In genomic region chr12:66556178-66556820, GRCm38 (mm10) we compare ENCODE assay signal across 19 mouse cellular contexts.
DNase-seq lines count a peak whose midpoint lies in the region; ATAC-seq and TF ChIP-seq lines count a peak whose summit lies in the region.
"Had no signal": no experiment of that assay in that cellular context is flagged by ENCODE, and none has a peak within 500 bp of the region (broad histone marks: within the 10 kb centered on the region; RNA-seq: fewer than 3 reads in every experiment).

No protein-coding gene starts in this region.

- 24% methylated on average over 2 of the region's 2 CpGs for WGBS in forebrain, embryonic 14.5 days
- 78% methylated on average over 2 of the region's 2 CpGs for WGBS in forebrain, embryonic 10.5 days
- WGBS in hindbrain, postnatal 0 days, result 36% methylated on average over 2 of the region's 2 CpGs
- WGBS in kidney, embryonic 15.5 days, result 79% methylated on average over 2 of the region's 2 CpGs

- H3K4me2 ChIP-seq in forebrain, embryonic 14.5 days (ENCODE audit: low read length), result no peak overlapping the region
- H3K4me2 ChIP-seq in hindbrain, postnatal 0 days (ENCODE audit: low read depth, low read length), result 0 out of 2 replicates have a peak overlapping the region, but pooled peaks have one; percentile 5
- H3K4me2 ChIP-seq in kidney, embryonic 15.5 days, result no peak overlapping the region
- H3K4me2 ChIP-seq: heart, embryonic 15.5 days; liver, embryonic 11.5 days had no signal

- H3K9me3 ChIP-seq in forebrain, embryonic 14.5 days (replicated peaks; ENCODE audit: control insufficient read depth, low read length), result no peaks in the 10 kb centered on the region
- H3K9me3 ChIP-seq in forebrain, embryonic 10.5 days, result no peaks in the 10 kb centered on the region
- H3K9me3 ChIP-seq in hindbrain, postnatal 0 days (ENCODE audit: low read length), result no peaks in the 10 kb centered on the region
- H3K9me3 ChIP-seq in kidney, embryonic 15.5 days (replicated peaks), result no peaks in the 10 kb centered on the region
- H3K9me3 ChIP-seq: heart, embryonic 15.5 days; limb, embryonic 10.5 days had no signal

- H3K4me3 ChIP-seq in forebrain, embryonic 14.5 days (ENCODE audit: low read depth, low read length), result no peak overlapping the region
- no peak overlapping the region for H3K4me3 ChIP-seq in forebrain, embryonic 10.5 days
- no peak overlapping the region for H3K4me3 ChIP-seq in left cerebral cortex, adult 2 months
- no peak overlapping the region for H3K4me3 ChIP-seq in hindbrain, postnatal 0 days (ENCODE audit: low read length)
- H3K4me3 ChIP-seq in kidney, embryonic 15.5 days (replicated peaks), result no peak overlapping the region
- H3K4me3 ChIP-seq: heart, embryonic 15.5 days; limb, embryonic 10.5 days had no signal

- no peaks in the 10 kb centered on the region for H3K27me3 ChIP-seq in forebrain, embryonic 14.5 days (replicated peaks; ENCODE audit: control insufficient read depth, insufficient read depth, low read length)
- no peaks in the 10 kb centered on the region for H3K27me3 ChIP-seq in forebrain, embryonic 10.5 days (ENCODE audit: poor library complexity, severe bottlenecking)
- no peaks in the 10 kb centered on the region for H3K27me3 ChIP-seq in hindbrain, postnatal 0 days (ENCODE audit: insufficient read depth, low read length)
- H3K27me3 ChIP-seq in kidney, embryonic 15.5 days, result no peaks in the 10 kb centered on the region
- H3K27me3 ChIP-seq: heart, embryonic 15.5 days had no signal

- H3K9ac ChIP-seq in forebrain, embryonic 14.5 days (ENCODE audit: low read length), result no peak overlapping the region
- no peak overlapping the region for H3K9ac ChIP-seq in hindbrain, postnatal 0 days (replicated peaks; ENCODE audit: low read length)
- no peak overlapping the region for H3K9ac ChIP-seq in kidney, embryonic 15.5 days
- H3K9ac ChIP-seq: heart, embryonic 15.5 days had no signal

- peak; percentile 21 for DNase-seq in forebrain, embryonic 14.5 days (ENCODE audit: low spot score)
- no peak for DNase-seq in forebrain, embryonic 10.5 days (ENCODE audit: extremely low spot score, low spot score)
- DNase-seq in left cerebral cortex, adult 2 months (ENCODE audit: extremely low spot score in 1 of 2, low spot score in 2 of 2), result no peak
- no peak for DNase-seq in left cerebral cortex, postnatal 4 days
- DNase-seq in brain, adult 2 months (ENCODE audit: low read depth, low spot score), result peak; percentile 69
- peak; percentile 20 for DNase-seq in hindbrain, postnatal 0 days (ENCODE audit: low spot score)
- DNase-seq: adrenal gland, adult 8-10 months; cerebellum, adult 11-12 months; heart, adult 11 months; kidney, adult 18-20 months; kidney, postnatal 25 days; lung, adult 2 months; lung, postnatal 36 days; thymus, postnatal 4 days had no signal

- H3K27ac ChIP-seq in forebrain, embryonic 14.5 days (ENCODE audit: low read depth, low read length), result no peak overlapping the region
- no peak overlapping the region for H3K27ac ChIP-seq in forebrain, embryonic 10.5 days
- H3K27ac ChIP-seq in left cerebral cortex, adult 2 months, result peak overlapping the region; percentile 30; the same call in 1 of the 2 replicates
- no peak overlapping the region for H3K27ac ChIP-seq in hindbrain, postnatal 0 days
- no peak overlapping the region for H3K27ac ChIP-seq in kidney, embryonic 15.5 days
- H3K27ac ChIP-seq: heart, embryonic 15.5 days; limb, embryonic 10.5 days had no signal

- no peaks in the 10 kb centered on the region for H3K4me1 ChIP-seq in forebrain, embryonic 14.5 days (ENCODE audit: control insufficient read depth, insufficient read depth, low read length)
- no peaks in the 10 kb centered on the region for H3K4me1 ChIP-seq in forebrain, embryonic 10.5 days
- H3K4me1 ChIP-seq in hindbrain, postnatal 0 days (ENCODE audit: insufficient read depth, low read length), result no peaks in the 10 kb centered on the region
- no peaks in the 10 kb centered on the region for H3K4me1 ChIP-seq in kidney, embryonic 15.5 days
- H3K4me1 ChIP-seq: heart, embryonic 15.5 days; limb, embryonic 10.5 days had no signal

- H3K36me3 ChIP-seq in forebrain, embryonic 14.5 days (ENCODE audit: control insufficient read depth, insufficient read depth, low read length), result no peaks in the 10 kb centered on the region
- no peaks in the 10 kb centered on the region for H3K36me3 ChIP-seq in forebrain, embryonic 10.5 days (replicated peaks)
- no peaks in the 10 kb centered on the region for H3K36me3 ChIP-seq in hindbrain, postnatal 0 days (ENCODE audit: insufficient read depth, low read length)
- H3K36me3 ChIP-seq in kidney, embryonic 15.5 days, result no peaks in the 10 kb centered on the region
- H3K36me3 ChIP-seq: heart, embryonic 15.5 days; limb, embryonic 10.5 days had no signal

- intact Hi-C loops in left cerebral cortex, adult 2 months (cut with DNase I), result loop anchor here (5.0 kb wide), 1 partner anchor 666 kb away; the partner anchor contains the start of gene Mdga2
- intact Hi-C loops in left cerebral cortex, postnatal 4 days (cut with DNase I), result no loop called here

- ATAC-seq in forebrain, embryonic 14.5 days, result peak; percentile 72; the same call in 1 of the 2 replicates
- ATAC-seq in hindbrain, postnatal 0 days, result peak; percentile 79; the same call in 1 of the 2 replicates
- no peak for ATAC-seq in CD4-positive, CD25-positive, alpha-beta regulatory T cell, adult 4 months
- no peak for ATAC-seq in kidney, embryonic 15.5 days (replicated peaks; ENCODE audit: low FRiP score)

- no peak for TF ChIP-seq CTCF in left cerebral cortex, adult 2 months (IDR thresholded peaks at IDR 0.05)
- TF ChIP-seq CTCF in hindbrain, postnatal 0 days (IDR thresholded peaks at IDR 0.05; ENCODE audit: low read depth), result no peak

Comparison
In these comparisons a context has a peak if more than half of its experiments do, and no peak if none do; other contexts are left out.
1. DNase-seq: peak in forebrain, embryonic 14.5 days (single experiment), brain, adult 2 months (single experiment) and hindbrain, postnatal 0 days (single experiment); none in forebrain, embryonic 10.5 days (single experiment), left cerebral cortex, adult 2 months (0 of 2) and left cerebral cortex, postnatal 4 days (single experiment).
2. ATAC-seq: peak in forebrain, embryonic 14.5 days (single experiment) and hindbrain, postnatal 0 days (single experiment); none in CD4-positive, CD25-positive, alpha-beta regulatory T cell, adult 4 months (single experiment) and kidney, embryonic 15.5 days (single experiment).